Mouse (Mus musculus) small intestine, adult 2 months (tissue): ENCODE data around the gene Agpat4.

Experiments used
- CTCF ChIP-seq: fragments of 200-500 bp; IDR thresholded peaks from 2 replicates; pipeline ENCODE4 v1.5.1; 2012; ENCODE audit warnings: low read depth, mild to moderate bottlenecking, control low read depth, inconsistent platforms, low read length, moderate library complexity, mixed read lengths; ENCODE audit not compliant: insufficient replicate concordance, insufficient read length; ENCODE audit errors: extremely low read depth
- POLR2A ChIP-seq: fragments of 200-500 bp; IDR thresholded peaks from 2 replicates; pipeline ENCODE4 v1.6.1; 2012; ENCODE audit warnings: low read depth, mild to moderate bottlenecking, control low read depth, inconsistent platforms, low read length, moderate library complexity

GRCm38 (mm10) chr17:12203414-12203897 is 85.0 kb downstream of the Agpat4 start:
- TF ChIP-seq CTCF (no peak), POLR2A (no peak)
